30 mouse cellular contexts compared by ENCODE assay signal in the genomic region with DNA sequence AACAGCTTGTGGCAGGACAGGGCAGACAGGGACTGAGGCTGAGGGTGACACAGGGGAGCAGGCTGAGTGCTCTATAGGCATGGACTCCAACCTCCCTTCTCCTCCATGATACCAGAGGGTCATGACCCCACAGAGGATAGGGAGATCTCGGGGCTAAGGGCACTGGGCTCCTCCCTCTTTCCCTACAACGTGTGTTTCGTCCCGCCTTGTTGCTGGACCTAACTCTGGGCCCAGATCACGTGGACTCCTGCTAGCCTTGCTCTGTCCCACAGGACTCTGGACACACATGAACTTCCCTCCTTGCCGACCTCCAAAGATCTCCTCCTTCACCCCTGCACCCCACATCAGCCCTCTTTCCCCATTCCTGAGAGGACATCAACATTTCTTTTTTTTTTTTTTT. TPM values are rescaled to one million over a fixed set of nuclear protein-coding genes. Genes with fewer than 3 reads are reported as not detected.
DNase-seq lines count a peak whose midpoint lies in the region; ATAC-seq lines count a peak whose summit lies in the region.
"Had no signal": no experiment of that assay in that cellular context is flagged by ENCODE, and none has a peak within 500 bp of the region (broad histone marks: within the 10 kb centered on the region; RNA-seq: fewer than 3 reads in every experiment).

No protein-coding gene starts in this region.

- ATAC-seq in kidney, embryonic 15.5 days (replicated peaks; ENCODE audit: low FRiP score): no peak
- 0 out of 2 replicates have a peak, but pooled peaks have one; percentile 36 for ATAC-seq in liver, embryonic 15.5 days (ENCODE audit: insufficient read depth)
- ATAC-seq in liver, embryonic 11.5 days (replicated peaks; ENCODE audit: low FRiP score): no peak; the same call in 1 of the 2 replicates
- 0 out of 2 replicates have a peak, but pooled peaks have one; percentile 16 for ATAC-seq in granulocyte monocyte progenitor cell, adult 5-6 weeks (replicated peaks; ENCODE audit: poor library complexity, severe bottlenecking)
- ATAC-seq: forebrain, embryonic 14.5 days; intestine, postnatal 0 days; midbrain, embryonic 13.5 days had no signal

- 55% methylated on average over 6 of the region's 6 CpGs for WGBS in kidney, embryonic 15.5 days
- WGBS in liver, embryonic 15.5 days (ENCODE audit: insufficient replicate concordance): 34% methylated on average over 6 of the region's 6 CpGs
- 53% methylated on average over 6 of the region's 6 CpGs for WGBS in liver, embryonic 11.5 days

- H3K9ac ChIP-seq in kidney, embryonic 15.5 days: no peak overlapping the region
- H3K9ac ChIP-seq in liver, embryonic 15.5 days: no peak overlapping the region
- no peak overlapping the region for H3K9ac ChIP-seq in liver, embryonic 11.5 days (ENCODE audit: low read depth, low read length)
- H3K9ac ChIP-seq: embryonic facial prominence, embryonic 12.5 days; heart, embryonic 13.5 days; hindbrain, embryonic 14.5 days; liver, embryonic 14.5 days; midbrain, embryonic 13.5 days; stomach, embryonic 15.5 days had no signal

- no peak overlapping the region for H3K27ac ChIP-seq in kidney, embryonic 15.5 days
- H3K27ac ChIP-seq in liver, embryonic 15.5 days (replicated peaks): no peak overlapping the region
- no peak overlapping the region for H3K27ac ChIP-seq in liver, embryonic 11.5 days (ENCODE audit: low read depth, low read length)
- H3K27ac ChIP-seq: embryonic facial prominence, embryonic 12.5 days; heart, adult 2 months; heart, embryonic 13.5 days; hindbrain, embryonic 14.5 days; liver, embryonic 14.5 days; stomach, embryonic 15.5 days had no signal

- H3K4me2 ChIP-seq in kidney, embryonic 15.5 days: no peak overlapping the region
- no peak overlapping the region for H3K4me2 ChIP-seq in liver, embryonic 15.5 days
- H3K4me2 ChIP-seq in liver, embryonic 11.5 days: no peak overlapping the region
- H3K4me2 ChIP-seq: embryonic facial prominence, embryonic 12.5 days; heart, embryonic 13.5 days; hindbrain, embryonic 14.5 days; midbrain, embryonic 13.5 days; stomach, embryonic 15.5 days had no signal

- no peaks in the 10 kb centered on the region for H3K9me3 ChIP-seq in kidney, embryonic 15.5 days (replicated peaks)
- H3K9me3 ChIP-seq in liver, embryonic 15.5 days (replicated peaks): no peaks in the 10 kb centered on the region
- H3K9me3 ChIP-seq in liver, embryonic 11.5 days (ENCODE audit: control insufficient read depth, low read length): no peaks in the 10 kb centered on the region
- H3K9me3 ChIP-seq: embryonic facial prominence, embryonic 12.5 days; G1E; heart, embryonic 13.5 days; midbrain, embryonic 13.5 days; stomach, embryonic 15.5 days had no signal

- H3K27me3 ChIP-seq in kidney, embryonic 15.5 days: peaks cover 63% of the 10 kb centered on the region
- peaks cover 69% of the 10 kb centered on the region for H3K27me3 ChIP-seq in liver, embryonic 15.5 days
- peaks cover 51% of the 10 kb centered on the region for H3K27me3 ChIP-seq in liver, embryonic 11.5 days (replicated peaks; ENCODE audit: control insufficient read depth, insufficient read depth, low read length)

- DNase-seq in kidney, adult 9 months: peak; percentile 65
- no peak for DNase-seq in liver, embryonic 11.5 days (ENCODE audit: low spot score)
- DNase-seq in cerebellum, postnatal 14 days: no peak
- DNase-seq in cerebellum, postnatal 10 days: no peak
- DNase-seq: adrenal gland, adult 8-10 months; B cell, adult 2 months; cerebellum, adult 2 months; cerebellum, postnatal 36 days; embryo, embryonic 11 days; gastrocnemius, postnatal 25 days; heart, adult 2 months; heart, postnatal 10 days; lung, postnatal 36 days had no signal

- peaks cover 59% of the 10 kb centered on the region for H3K4me1 ChIP-seq in kidney, embryonic 15.5 days
- H3K4me1 ChIP-seq in liver, embryonic 15.5 days (replicated peaks): peaks cover 9% of the 10 kb centered on the region; the same call in 1 of the 2 replicates
- H3K4me1 ChIP-seq in liver, embryonic 11.5 days (replicated peaks; ENCODE audit: control insufficient read depth, insufficient read depth, low read length): peaks cover 2% of the 10 kb centered on the region; the same call in 1 of the 2 replicates
- H3K4me1 ChIP-seq: stomach, embryonic 15.5 days had no signal

- H3K4me3 ChIP-seq in kidney, embryonic 15.5 days (replicated peaks): no peak overlapping the region
- H3K4me3 ChIP-seq in liver, embryonic 15.5 days (replicated peaks): no peak overlapping the region
- no peak overlapping the region for H3K4me3 ChIP-seq in liver, embryonic 11.5 days (ENCODE audit: low read depth, low read length)
- H3K4me3 ChIP-seq: embryonic facial prominence, embryonic 12.5 days; heart, adult 2 months; heart, embryonic 13.5 days; midbrain, embryonic 13.5 days; stomach, embryonic 15.5 days had no signal

- H3K36me3 ChIP-seq in kidney, embryonic 15.5 days: no peaks in the 10 kb centered on the region
- H3K36me3 ChIP-seq in liver, embryonic 15.5 days (replicated peaks): no peaks in the 10 kb centered on the region
- H3K36me3 ChIP-seq in liver, embryonic 11.5 days (ENCODE audit: control insufficient read depth, insufficient read depth, low read length): no peaks in the 10 kb centered on the region
- H3K36me3 ChIP-seq: embryonic facial prominence, embryonic 12.5 days; G1E; heart, embryonic 13.5 days; midbrain, embryonic 13.5 days; stomach, embryonic 15.5 days had no signal

RNA-seq across cellular contexts. Expression of gene Srcin1, which starts 20.8 kb away (rescaled TPM):
- polyA plus RNA-seq in kidney, embryonic 15.5 days (2015; fragmentation: Nextera tagmentation; extraction: Ambion mirVana): 0.83 and 0.85 TPM in 2 replicates
- polyA plus RNA-seq in liver, embryonic 15.5 days (2015; fragmentation: Nextera tagmentation; extraction: Ambion mirVana): 0.02 TPM in 1 of 2 replicates, not detected in the other
- 0.13 and 0.14 TPM in 2 replicates for polyA plus RNA-seq in liver, embryonic 11.5 days (2014; fragmentation: Nextera tagmentation; extraction: Ambion mirVana)
- not detected in 2 replicates for total RNA-seq in granulocyte monocyte progenitor cell, adult 5-6 weeks (2014; fragmentation: Nextera tagmentation)
- total RNA-seq in granulocyte monocyte progenitor cell, adult 5-6 weeks (2017): not detected in 2 replicates
- total RNA-seq: hematopoietic stem cell, adult 5-6 weeks; megakaryocyte-erythroid progenitor cell, adult 5-6 weeks had no signal

RNA-seq across cellular contexts. Expression of gene 4933428G20Rik, which starts 55.0 kb away (rescaled TPM):
- 0.49 and 0.84 TPM in 2 replicates for polyA plus RNA-seq in kidney, embryonic 15.5 days (2015; fragmentation: Nextera tagmentation; extraction: Ambion mirVana)
- 0.39 and 0.61 TPM in 2 replicates for polyA plus RNA-seq in liver, embryonic 15.5 days (2015; fragmentation: Nextera tagmentation; extraction: Ambion mirVana)
- 0.21 and 0.44 TPM in 2 replicates for polyA plus RNA-seq in liver, embryonic 11.5 days (2014; fragmentation: Nextera tagmentation; extraction: Ambion mirVana)
- not detected in 2 replicates for total RNA-seq in granulocyte monocyte progenitor cell, adult 5-6 weeks (2014; fragmentation: Nextera tagmentation)
- 0.22 TPM in 1 of 2 replicates, not detected in the other for total RNA-seq in granulocyte monocyte progenitor cell, adult 5-6 weeks (2017)
- total RNA-seq: G1E; gastrocnemius, postnatal 25 days; heart, adult 2 months; heart, postnatal 10 days; hematopoietic stem cell, adult 5-6 weeks; left cerebral cortex, adult 18-20 months; megakaryocyte-erythroid progenitor cell, adult 5-6 weeks had no signal
- polyA plus RNA-seq: cerebellum, adult 2 months; forebrain, embryonic 14.5 days; G1E; heart, adult 2 months; large intestine, adult 2 months; limb, embryonic 11.5 days had no signal

Comparison
In these comparisons a context has a peak if more than half of its experiments do, and no peak if none do; other contexts are left out.
1. ATAC-seq: peak in liver, embryonic 15.5 days (single experiment) and granulocyte monocyte progenitor cell, adult 5-6 weeks (single experiment); none in kidney, embryonic 15.5 days (single experiment) and liver, embryonic 11.5 days (single experiment).